Comparison of ENCODE assay signal across 8 mouse cellular contexts in the genomic region with DNA sequence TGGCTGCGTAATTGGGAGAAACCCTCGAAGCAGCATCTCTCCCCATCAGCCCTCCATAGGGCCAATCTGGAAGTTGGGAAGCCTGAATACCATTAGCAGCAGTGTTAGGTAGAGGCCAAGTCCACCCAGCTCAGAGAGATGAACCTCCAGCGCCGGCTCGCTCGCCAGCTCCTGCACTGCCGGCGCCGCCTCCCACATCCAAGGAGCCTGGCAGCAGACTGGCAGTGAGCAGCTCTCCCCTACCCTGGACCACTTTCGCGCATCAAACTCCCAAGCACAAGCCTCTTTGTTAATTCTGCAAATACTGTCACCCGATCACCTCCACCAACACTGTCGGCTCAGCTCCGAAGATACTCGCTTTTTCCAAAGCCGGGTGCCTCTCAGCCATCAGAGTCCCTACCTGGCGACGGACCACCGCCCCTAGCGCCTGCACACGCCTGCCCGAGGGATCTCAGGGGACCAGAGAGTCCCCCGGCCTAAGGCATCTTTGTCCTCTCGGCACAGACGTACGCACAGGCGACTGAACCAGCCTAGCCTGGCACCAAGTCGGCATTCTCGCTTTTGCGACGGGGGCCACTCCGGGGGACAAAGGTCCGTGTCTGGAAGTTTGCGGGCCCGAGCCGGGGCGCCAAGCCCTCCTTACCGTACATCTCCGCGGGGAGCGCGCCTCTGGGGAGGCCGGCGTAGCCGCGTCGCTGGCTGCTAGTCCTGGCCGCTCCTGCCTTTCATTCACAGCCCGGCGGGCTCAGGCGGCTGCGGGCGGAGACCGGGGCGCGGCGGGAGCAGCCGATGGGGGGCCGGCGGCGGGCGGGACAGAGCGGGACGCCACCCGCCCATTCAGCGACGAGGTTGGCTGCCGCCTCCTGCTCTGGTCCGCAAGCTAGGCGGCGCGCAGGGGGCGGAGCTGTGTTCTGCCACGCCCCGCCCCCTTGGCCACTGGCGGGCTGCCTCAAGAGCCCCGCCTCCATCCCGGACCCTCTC. TPM values are rescaled to one million over a fixed set of nuclear protein-coding genes. Genes with fewer than 3 reads are reported as not detected.
DNase-seq lines count a peak whose midpoint lies in the region; ATAC-seq and TF ChIP-seq lines count a peak whose summit lies in the region.

Gene Efr3b, minus strand, starts transcription at position 855 of the 981 bp plus-strand sequence.

- peak within 1 kb of the TSS; percentile 74 for H3K9ac ChIP-seq in ES-E14 (ENCODE audit: insufficient read depth, low read depth, low read length, poor library complexity, severe bottlenecking)
- peak within 1 kb of the TSS; percentile 11 for H3K9ac ChIP-seq in liver, postnatal 0 days (replicated peaks)
- H3K9ac ChIP-seq in neural tube, embryonic 14.5 days (replicated peaks; ENCODE audit: low read depth, low read length): peak within 1 kb of the TSS; percentile 83

- peak; percentile 79 for ATAC-seq in frontal cortex, adult (ENCODE audit: low TSS enrichment)
- peak; percentile 88 for ATAC-seq in liver, postnatal 0 days
- ATAC-seq in neural tube, embryonic 14.5 days (ENCODE audit: low read depth): peak; percentile 96

- peak; percentile 29; the same call in 1 of the 2 replicates for TF ChIP-seq POLR2A in cerebellum, adult 2 months (IDR thresholded peaks at IDR 0.05; ENCODE audit: borderline replicate concordance, insufficient read depth, low read length)

- H3K4me1 ChIP-seq in ES-E14 (ENCODE audit: control insufficient read depth in 2 of 2, insufficient read depth in 2 of 2, low read length in 2 of 2, poor library complexity in 1 of 2): peaks cover 0 to 8% of the 10 kb centered on the region in 2 experiments; a peak in 1 of 4 replicates
- H3K4me1 ChIP-seq in cerebellum, adult 2 months (ENCODE audit: control insufficient read depth, insufficient read depth, low read length): peaks cover 10% of the 10 kb centered on the region
- H3K4me1 ChIP-seq in liver, postnatal 0 days (ENCODE audit: insufficient read depth): peaks cover 9% of the 10 kb centered on the region
- H3K4me1 ChIP-seq in neural tube, embryonic 14.5 days (ENCODE audit: control insufficient read depth, insufficient read depth, low read length): peaks cover 12% of the 10 kb centered on the region

- TF ChIP-seq CTCF in cerebellum, adult 2 months (IDR thresholded peaks at IDR 0.05; ENCODE audit: borderline replicate concordance, insufficient read depth, low read depth, low read length): no peak
- no peak for TF ChIP-seq CTCF in liver, postnatal 0 days (IDR thresholded peaks at IDR 0.05; ENCODE audit: low read depth)

- in situ Hi-C loops in ES-E14 (cut with MboI; ENCODE audit: low sequenced_read_pairs in 2 of 2, unreplicated experiment in 2 of 2): no loop called here

- H3K4me3 ChIP-seq in ES-E14 (ENCODE audit: insufficient read depth in 1 of 2, low read depth in 1 of 2, low read length in 2 of 2, poor library complexity in 1 of 2, severe bottlenecking in 1 of 2): peak within 1 kb of the TSS; percentile 81 to 95
- H3K4me3 ChIP-seq in cerebellum, adult 2 months (replicated peaks; ENCODE audit: insufficient read depth, low read depth, low read length): peak within 1 kb of the TSS; percentile 83
- peak within 1 kb of the TSS; percentile 57 for H3K4me3 ChIP-seq in liver, postnatal 0 days (ENCODE audit: low read depth, low read length)
- peak within 1 kb of the TSS; percentile 71 for H3K4me3 ChIP-seq in neural tube, embryonic 14.5 days (ENCODE audit: low read depth, low read length)

- no peak for TF ChIP-seq EP300 in liver, postnatal 0 days (IDR thresholded peaks at IDR 0.05; ENCODE audit: low read depth)

- H3K9me3 ChIP-seq in ES-E14 (ENCODE audit: control insufficient read depth, insufficient read depth, low read depth, low read length): no peaks in the 10 kb centered on the region
- H3K9me3 ChIP-seq in liver, postnatal 0 days (ENCODE audit: low read length): no peaks in the 10 kb centered on the region
- H3K9me3 ChIP-seq in neural tube, embryonic 14.5 days (ENCODE audit: control insufficient read depth, low read length): no peaks in the 10 kb centered on the region

- no peak within 1 kb of the TSS for H3K27ac ChIP-seq in ES-E14 (ENCODE audit: insufficient read depth, low read depth, low read length, poor library complexity, severe bottlenecking)
- H3K27ac ChIP-seq in cerebellum, adult 2 months (ENCODE audit: insufficient read depth, low read length): peak within 1 kb of the TSS; percentile 65
- H3K27ac ChIP-seq in liver, postnatal 0 days (ENCODE audit: low read depth): no peak within 1 kb of the TSS
- peak within 1 kb of the TSS; percentile 75 for H3K27ac ChIP-seq in neural tube, embryonic 14.5 days (ENCODE audit: low read depth, low read length)

- no peaks in the 10 kb centered on the region for H3K27me3 ChIP-seq in cerebellum, adult 2 months (ENCODE audit: control insufficient read depth, insufficient read depth, low read length)
- peaks cover 37% of the 10 kb centered on the region for H3K27me3 ChIP-seq in liver, postnatal 0 days (ENCODE audit: insufficient read depth, low read length)
- no peaks in the 10 kb centered on the region for H3K27me3 ChIP-seq in neural tube, embryonic 14.5 days (ENCODE audit: control insufficient read depth, insufficient read depth, low read length)

- peak within 1 kb of the TSS; percentile 93 for H3K4me2 ChIP-seq in liver, postnatal 0 days (ENCODE audit: low read depth, low read length)
- peak within 1 kb of the TSS; percentile 70 for H3K4me2 ChIP-seq in neural tube, embryonic 14.5 days (ENCODE audit: low read depth, low read length)

- under 1% methylated on average over 72 of the region's 78 CpGs for WGBS in cerebellum, adult 2 months
- under 1% methylated on average over 60 of the region's 78 CpGs for WGBS in liver, postnatal 0 days (ENCODE audit: insufficient replicate concordance)
- WGBS in neural tube, embryonic 14.5 days: under 1% methylated on average over 56 of the region's 78 CpGs

- no peaks in the 10 kb centered on the region for H3K36me3 ChIP-seq in ES-E14 (ENCODE audit: control insufficient read depth, insufficient read depth, low read length, poor library complexity, severe bottlenecking)
- H3K36me3 ChIP-seq in liver, postnatal 0 days (replicated peaks; ENCODE audit: insufficient read depth, low read length): no peaks in the 10 kb centered on the region
- H3K36me3 ChIP-seq in neural tube, embryonic 14.5 days (ENCODE audit: control insufficient read depth, insufficient read depth, low read length): no peaks in the 10 kb centered on the region

- peak; percentile 81 for DNase-seq in ES-E14 (ENCODE audit: low read depth, low spot score)
- DNase-seq in cerebellum, adult 2 months: peak; percentile 88 to 89
- DNase-seq in heart, postnatal 4 days: peak; percentile 82
- DNase-seq in layer of hippocampus, adult 18-20 months (ENCODE audit: low spot score in 2 of 2): peak; percentile 83 to 90
- peak; percentile 71 for DNase-seq in liver, postnatal 0 days
- DNase-seq in testis, postnatal 10 days (ENCODE audit: low spot score): peak; percentile 79

TF ChIP-seq in ES-E14, 5 proteins besides CTCF, POLR2A, EP300 and RAD21:
- TF ChIP-seq HCFC1 (IDR thresholded peaks at IDR 0.05; ENCODE audit: borderline replicate concordance, insufficient read depth, low read length): no peak
- TF ChIP-seq ZNF384 (IDR thresholded peaks at IDR 0.05; ENCODE audit: low read depth, low read length): no peak
- TF ChIP-seq CHD2 (IDR thresholded peaks at IDR 0.05; ENCODE audit: low read depth, low read length): no peak
- no peak for TF ChIP-seq MAFK (IDR thresholded peaks at IDR 0.05; ENCODE audit: insufficient read depth, low read depth, low read length)
- TF ChIP-seq ZC3H11A (IDR thresholded peaks at IDR 0.05; ENCODE audit: borderline replicate concordance, low read depth, low read length): no peak

RNA-seq across cellular contexts. Expression of gene Efr3b, which starts in this region (rescaled TPM):
- total RNA-seq in ES-E14 (2012; rRNA removed): 3.5 and 5.1 TPM in 2 replicates
- 83.0 and 83.8 TPM in 2 replicates for polyA plus RNA-seq in cerebellum, adult 2 months (2012; rRNA removed)
- 1 to 10 TPM; 8.4 to 9.6 TPM for total RNA-seq in heart, postnatal 4 days (2021)
- 10 to 100 TPM; 91.9 to 92.3 TPM for total RNA-seq in layer of hippocampus, adult 18-20 months (2021)
- 0.04 and 0.05 TPM in 2 replicates for polyA plus RNA-seq in liver, postnatal 0 days (2015; fragmentation: Nextera tagmentation; extraction: Ambion mirVana)
- polyA plus RNA-seq in neural tube, embryonic 14.5 days (2014; fragmentation: Nextera tagmentation; extraction: Ambion mirVana): 33.1 and 39.8 TPM in 2 replicates

Comparison
In these comparisons a context has a peak if more than half of its experiments do, and no peak if none do; other contexts are left out.
1. RNA of gene Efr3b (total RNA-seq): 91.9 to 92.3 TPM in layer of hippocampus, adult 18-20 months; 8.4 to 9.6 TPM in heart, postnatal 4 days and 3.5 to 5.1 TPM in ES-E14; every median in the first group is over 4 times any median in the second.
2. RNA of gene Efr3b (polyA plus RNA-seq): 83.0 to 83.8 TPM in cerebellum, adult 2 months and 33.1 to 39.8 TPM in neural tube, embryonic 14.5 days; 0.04 to 0.05 TPM in liver, postnatal 0 days; every median in the first group is over 10 times any median in the second.
3. Peak in DNase-seq, ATAC-seq, H3K4me3 ChIP-seq, H3K9ac ChIP-seq and H3K4me2 ChIP-seq in liver, postnatal 0 days; RNA of the gene not detected or under 1 TPM.
4. H3K27ac ChIP-seq: peak in cerebellum, adult 2 months (single experiment) and neural tube, embryonic 14.5 days (single experiment); none in ES-E14 (single experiment) and liver, postnatal 0 days (single experiment).
5. H3K9ac ChIP-seq: peak in every context shown above with its lines; median percentile 83 in neural tube, embryonic 14.5 days; 74 in ES-E14; 11 in liver, postnatal 0 days.
6. Peak in every context shown above with its lines, with median percentiles within 50 percentile points of each other: DNase-seq, H3K4me3 ChIP-seq and ATAC-seq.